Mouse (Mus musculus): Measurements from ENCODE around the gene Arl15. TPM values are rescaled to one million over a fixed set of nuclear protein-coding genes. Genes with fewer than 3 reads are reported as not detected.

Gene Arl15
- polyA plus RNA-seq, 1 experiment = 0.19 TPM

GRCm38 (mm10) chr13:114090786-114091185 lies 296.5 kb downstream of the Arl15 start:
- H3K4me3 ChIP-seq (replicated peaks) = no peak overlapping the region
- H3K4me1 ChIP-seq = no peaks in the 10 kb centered on the region
- peaks cover 9% of the 10 kb centered on the region for H3K36me3 ChIP-seq (replicated peaks; ENCODE audit: low read length)
- TF ChIP-seq GATA1 (IDR thresholded peaks at IDR 0.05; ENCODE audit: borderline replicate concordance, low read length) (no peak), FLI1 (IDR thresholded peaks at IDR 0.05; ENCODE audit: low read length) (no peak)
- H3K9me3 ChIP-seq = peaks cover 23% of the 10 kb centered on the region
- no peaks in the 10 kb centered on the region for H3K27me3 ChIP-seq (replicated peaks)

DNA sequence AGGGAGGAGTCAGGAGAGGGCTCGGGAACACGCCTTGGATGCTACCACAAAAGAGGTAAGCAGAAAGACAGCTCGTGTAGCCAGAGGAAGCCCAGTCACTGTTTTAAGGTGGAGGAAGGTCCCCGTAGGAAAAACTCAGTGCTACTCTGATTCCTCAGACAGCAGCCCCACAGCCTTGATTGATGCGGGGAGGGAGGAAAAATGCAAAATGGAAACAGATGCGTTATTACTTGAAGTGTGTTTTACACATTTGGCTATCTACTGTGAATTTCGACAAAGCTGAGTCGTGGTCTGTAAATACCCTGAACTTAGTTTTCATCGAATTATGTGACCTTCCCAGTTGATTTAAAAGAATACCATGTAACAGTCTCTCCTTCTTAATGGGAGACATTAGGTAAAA lies 296.9 kb downstream of the Arl15 start:
- H3K36me3 ChIP-seq (replicated peaks; ENCODE audit: low read length) = peaks cover 9% of the 10 kb centered on the region
- H3K9me3 ChIP-seq = peaks cover 23% of the 10 kb centered on the region
- no peaks in the 10 kb centered on the region for H3K27me3 ChIP-seq (replicated peaks)
- no peaks in the 10 kb centered on the region for H3K4me1 ChIP-seq
- H3K4me3 ChIP-seq (replicated peaks) = no peak overlapping the region
- no peak for TF ChIP-seq FLI1 (IDR thresholded peaks at IDR 0.05; ENCODE audit: low read length)
- no peak for TF ChIP-seq GATA1 (IDR thresholded peaks at IDR 0.05; ENCODE audit: borderline replicate concordance, low read length)

DNA sequence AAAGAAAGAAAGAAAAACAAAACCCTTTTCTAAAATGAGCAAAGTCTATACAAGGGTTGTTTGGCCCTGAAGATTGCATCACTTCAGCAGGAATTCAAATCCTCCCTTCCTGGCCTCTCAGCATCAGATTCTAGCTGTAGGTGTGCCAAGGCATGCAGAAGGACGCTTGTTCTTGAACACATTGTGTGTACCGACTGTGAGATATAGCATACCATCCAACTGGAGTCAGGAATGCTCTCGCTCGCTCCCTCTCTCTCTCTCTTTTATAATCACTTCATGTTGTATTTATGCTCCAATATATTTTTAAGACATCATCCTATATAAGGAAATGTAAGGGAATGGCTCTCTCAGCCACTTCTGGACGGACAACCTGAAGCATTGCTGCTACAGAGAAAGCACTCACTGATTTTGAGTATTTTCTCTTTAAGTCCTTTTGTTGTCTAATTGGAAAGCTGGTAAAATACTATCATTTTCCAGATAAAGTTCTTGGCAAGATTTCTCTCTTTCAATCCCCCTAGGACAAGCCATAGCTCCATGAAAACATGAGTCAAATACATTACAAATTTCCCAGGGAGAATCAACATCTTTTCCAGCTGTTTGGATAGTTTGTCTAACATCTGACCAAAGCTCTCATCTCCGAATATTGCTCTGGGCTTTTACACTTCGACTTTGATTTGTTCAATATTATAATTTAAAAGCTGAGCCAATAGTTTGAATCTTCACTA lies 300.0 kb downstream of the Arl15 start:
- no peak for TF ChIP-seq FLI1 (IDR thresholded peaks at IDR 0.05; ENCODE audit: low read length)
- no peak for TF ChIP-seq GATA1 (IDR thresholded peaks at IDR 0.05; ENCODE audit: borderline replicate concordance, low read length)
- Histone ChIP-seq H3K4me1 (no peaks in the 10 kb centered on the region), H3K27me3 (replicated peaks) (no peaks in the 10 kb centered on the region), H3K4me3 (replicated peaks) (no peak overlapping the region), H3K36me3 (replicated peaks; ENCODE audit: low read length) (peaks cover 4% of the 10 kb centered on the region), H3K9me3 (peaks cover 26% of the 10 kb centered on the region)

GRCm38 (mm10) chr13:114095440-114095839 lies 301.1 kb downstream of the Arl15 start:
- Histone ChIP-seq H3K4me1 (no peaks in the 10 kb centered on the region), H3K9me3 (peaks cover 22% of the 10 kb centered on the region), H3K4me3 (replicated peaks) (no peak overlapping the region), H3K27me3 (replicated peaks) (no peaks in the 10 kb centered on the region), H3K36me3 (replicated peaks; ENCODE audit: low read length) (no peaks in the 10 kb centered on the region)
- no peak for TF ChIP-seq FLI1 (IDR thresholded peaks at IDR 0.05; ENCODE audit: low read length)
- TF ChIP-seq GATA1 (IDR thresholded peaks at IDR 0.05; ENCODE audit: borderline replicate concordance, low read length) = no peak

DNA sequence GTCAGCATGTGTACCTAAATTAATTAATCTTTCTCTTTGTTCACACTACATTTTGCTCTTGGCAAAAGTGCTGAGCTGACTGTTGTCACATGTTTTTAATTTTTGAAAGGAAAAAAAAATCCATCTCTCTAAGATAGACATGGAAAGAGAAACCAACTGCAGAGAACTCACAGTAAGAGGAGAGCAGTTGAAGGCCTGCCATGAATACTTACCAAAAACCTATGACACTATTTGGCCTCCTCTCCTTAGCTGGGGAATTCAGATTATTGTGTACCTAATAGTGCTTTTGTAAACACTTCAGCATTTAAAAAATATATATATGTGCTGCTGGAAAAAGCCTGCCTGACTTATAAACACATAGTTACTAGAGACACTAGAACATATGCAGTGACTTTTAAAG lies 302.1 kb downstream of the Arl15 start:
- Histone ChIP-seq H3K27me3 (replicated peaks) (no peaks in the 10 kb centered on the region), H3K9me3 (peaks cover 17% of the 10 kb centered on the region), H3K4me3 (replicated peaks) (no peak overlapping the region), H3K4me1 (no peaks in the 10 kb centered on the region), H3K36me3 (replicated peaks; ENCODE audit: low read length) (no peaks in the 10 kb centered on the region)
- TF ChIP-seq FLI1 (IDR thresholded peaks at IDR 0.05; ENCODE audit: low read length) = no peak
- no peak for TF ChIP-seq GATA1 (IDR thresholded peaks at IDR 0.05; ENCODE audit: borderline replicate concordance, low read length)

DNA sequence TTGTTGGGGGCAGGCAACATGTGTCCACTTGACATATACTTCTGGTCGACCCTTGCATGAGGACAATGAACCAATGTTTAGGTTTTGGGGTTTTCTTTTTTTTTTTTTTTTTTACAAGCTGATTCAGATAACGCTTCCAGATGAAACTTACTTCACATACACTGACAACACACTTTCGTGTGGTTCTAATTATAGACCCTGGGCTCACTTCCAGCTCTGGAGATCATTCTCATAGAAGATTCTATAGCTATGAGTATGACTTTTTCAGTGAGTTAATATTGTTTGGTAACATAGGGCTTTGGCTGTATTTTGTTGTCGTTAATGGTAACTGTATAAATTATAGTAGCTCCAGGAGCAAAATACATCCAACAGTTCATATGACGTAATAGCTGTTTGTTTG lies 306.9 kb downstream of the Arl15 start:
- Histone ChIP-seq H3K9me3 (peaks cover 25% of the 10 kb centered on the region), H3K4me1 (no peaks in the 10 kb centered on the region), H3K27me3 (replicated peaks) (no peaks in the 10 kb centered on the region), H3K36me3 (replicated peaks; ENCODE audit: low read length) (no peaks in the 10 kb centered on the region), H3K4me3 (replicated peaks) (no peak overlapping the region)
- TF ChIP-seq GATA1 (IDR thresholded peaks at IDR 0.05; ENCODE audit: borderline replicate concordance, low read length) = no peak
- TF ChIP-seq FLI1 (IDR thresholded peaks at IDR 0.05; ENCODE audit: low read length) = no peak

DNA sequence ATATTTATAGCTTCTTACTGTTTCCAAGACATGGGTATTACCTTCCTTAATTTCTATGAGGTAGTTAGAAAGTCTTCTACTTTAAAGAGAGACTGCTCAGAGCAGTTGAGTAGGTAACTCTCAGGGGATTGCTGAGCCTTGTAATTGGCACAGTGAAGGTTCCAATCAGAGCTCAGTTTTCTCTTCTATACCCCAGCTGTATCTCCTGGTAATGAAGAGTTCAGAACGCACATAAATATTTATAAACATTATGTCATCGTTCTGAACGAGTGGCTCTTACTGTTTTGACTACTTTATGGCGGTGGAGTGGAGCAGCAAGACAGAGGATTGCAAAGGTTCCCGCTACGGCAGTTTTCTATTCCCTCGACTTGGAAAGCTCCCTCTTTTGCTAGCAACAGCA lies 311.8 kb downstream of the Arl15 start:
- TF ChIP-seq FLI1 (IDR thresholded peaks at IDR 0.05; ENCODE audit: low read length) = no peak
- no peak for TF ChIP-seq GATA1 (IDR thresholded peaks at IDR 0.05; ENCODE audit: borderline replicate concordance, low read length)
- no peaks in the 10 kb centered on the region for H3K4me1 ChIP-seq
- no peak overlapping the region for H3K4me3 ChIP-seq (replicated peaks)
- peaks cover 36% of the 10 kb centered on the region for H3K9me3 ChIP-seq
- H3K27me3 ChIP-seq (replicated peaks) = no peaks in the 10 kb centered on the region
- no peaks in the 10 kb centered on the region for H3K36me3 ChIP-seq (replicated peaks; ENCODE audit: low read length)

GRCm38 (mm10) chr13:114107499-114107898 lies 313.2 kb downstream of the Arl15 start:
- TF ChIP-seq GATA1 (IDR thresholded peaks at IDR 0.05; ENCODE audit: borderline replicate concordance, low read length) (no peak), FLI1 (IDR thresholded peaks at IDR 0.05; ENCODE audit: low read length) (no peak)
- no peaks in the 10 kb centered on the region for H3K4me1 ChIP-seq
- H3K9me3 ChIP-seq = peaks cover 42% of the 10 kb centered on the region
- H3K27me3 ChIP-seq (replicated peaks) = no peaks in the 10 kb centered on the region
- H3K4me3 ChIP-seq (replicated peaks) = no peak overlapping the region
- H3K36me3 ChIP-seq (replicated peaks; ENCODE audit: low read length) = no peaks in the 10 kb centered on the region

DNA sequence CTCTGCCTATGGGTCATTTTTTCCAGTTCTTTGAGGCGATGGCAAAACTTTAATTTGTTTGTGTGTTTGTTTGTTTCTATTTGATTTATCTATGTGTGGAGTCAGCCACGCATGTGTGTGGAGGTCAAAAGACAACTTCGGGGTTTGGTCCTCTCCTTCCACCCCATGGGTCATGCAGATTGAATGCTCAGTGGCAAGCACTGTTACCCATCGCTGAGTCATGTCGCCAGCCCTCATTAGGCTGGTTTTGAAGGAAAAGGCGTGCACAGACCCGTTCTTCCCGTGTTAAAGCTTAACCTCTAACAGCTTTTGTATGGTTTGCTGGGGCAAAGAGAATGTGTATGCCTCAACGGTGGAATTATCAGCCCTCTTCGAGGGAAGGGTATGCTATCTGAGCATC lies 315.1 kb downstream of the Arl15 start:
- no peaks in the 10 kb centered on the region for H3K27me3 ChIP-seq (replicated peaks)

GRCm38 (mm10) chr13:114109845-114110244 lies 315.5 kb downstream of the Arl15 start:
- Histone ChIP-seq H3K9me3 (peaks cover 34% of the 10 kb centered on the region), H3K4me3 (replicated peaks) (no peak overlapping the region), H3K4me1 (no peaks in the 10 kb centered on the region), H3K27me3 (replicated peaks) (no peaks in the 10 kb centered on the region), H3K36me3 (replicated peaks; ENCODE audit: low read length) (peaks cover 4% of the 10 kb centered on the region)
- TF ChIP-seq GATA1 (IDR thresholded peaks at IDR 0.05; ENCODE audit: borderline replicate concordance, low read length) = no peak
- TF ChIP-seq FLI1 (IDR thresholded peaks at IDR 0.05; ENCODE audit: low read length) = no peak

More for the DNA sequence above, 315.1 kb downstream of the Arl15 start:
- Histone ChIP-seq H3K4me1 (no peaks in the 10 kb centered on the region), H3K4me3 (replicated peaks) (no peak overlapping the region), H3K36me3 (replicated peaks; ENCODE audit: low read length) (peaks cover under 1% of the 10 kb centered on the region), H3K9me3 (peaks cover 31% of the 10 kb centered on the region)
- TF ChIP-seq FLI1 (IDR thresholded peaks at IDR 0.05; ENCODE audit: low read length) = no peak
- TF ChIP-seq GATA1 (IDR thresholded peaks at IDR 0.05; ENCODE audit: borderline replicate concordance, low read length) = no peak
